Mouse (Mus musculus): ENCODE results near the gene Gm49378.

DNA sequence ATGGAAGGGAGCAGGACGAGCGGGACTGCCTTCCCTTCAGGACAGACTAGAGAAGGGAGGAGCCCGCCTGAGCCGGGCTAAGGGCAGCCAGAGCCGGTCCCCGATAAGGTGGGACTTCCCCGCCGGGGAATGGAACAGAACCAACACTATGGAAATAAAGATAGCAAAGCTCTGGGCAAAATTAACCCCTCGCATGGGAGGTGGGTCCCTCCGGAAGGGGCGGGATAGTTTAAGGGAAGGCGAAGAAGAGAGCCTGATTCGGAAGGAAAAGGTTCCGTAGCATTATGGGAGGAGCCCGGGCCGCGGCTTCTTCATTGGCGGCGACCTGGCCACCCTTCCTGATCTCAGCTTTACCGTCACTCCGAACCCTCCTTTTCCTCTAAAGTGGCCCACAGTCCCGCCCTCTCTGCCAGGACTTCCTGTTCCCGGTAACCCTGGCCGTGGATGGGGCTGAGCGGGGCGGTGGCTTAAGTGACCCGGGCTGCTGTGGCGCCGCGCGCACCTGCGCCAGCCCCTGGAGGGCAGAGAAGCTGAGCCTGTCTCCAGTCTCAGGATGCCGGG lies 46.3 kb downstream of the Gm49378 start, which contains the start of gene Rnf31:
- TF ChIP-seq EP300 (optimal IDR thresholded peaks at IDR 0.05): no peak
- no peak; the same call in 1 of the 2 replicates for TF ChIP-seq CTCF (IDR thresholded peaks at IDR 0.05; ENCODE audit: low read depth)
